Comparison of ENCODE assay signal across 30 mouse cellular contexts in genomic region chr9:89079637-89080036, GRCm38 (mm10). TPM values are rescaled to one million over a fixed set of nuclear protein-coding genes. Genes with fewer than 3 reads are reported as not detected.
"Had no signal": no experiment of that assay in that cellular context is flagged by ENCODE, and none has a peak within 500 bp of the region (broad histone marks: within the 10 kb centered on the region; RNA-seq: fewer than 3 reads in every experiment).

No protein-coding gene starts in this region.

RNA-seq across cellular contexts. Expression of gene Trim43b, which starts 13.0 kb away (rescaled TPM):
- polyA plus RNA-seq: limb, embryonic 10.5 days; limb, embryonic 11.5 days; limb, embryonic 12.5 days; limb, embryonic 13.5 days; limb, embryonic 14.5 days; limb, embryonic 15.5 days; liver, embryonic 11.5 days; liver, embryonic 12.5 days; liver, embryonic 13.5 days; liver, embryonic 14.5 days; liver, embryonic 15.5 days; liver, embryonic 16.5 days; liver, postnatal 0 days; lung, adult 2 months; lung, embryonic 14.5 days; lung, embryonic 15.5 days; lung, embryonic 16.5 days; lung, postnatal 0 days; macrophage; midbrain, embryonic 10.5 days; midbrain, embryonic 11.5 days; midbrain, embryonic 12.5 days; midbrain, embryonic 13.5 days; midbrain, embryonic 14.5 days; midbrain, embryonic 15.5 days; midbrain, embryonic 16.5 days; midbrain, postnatal 0 days; myocyte; neural tube, embryonic 11.5 days; neural tube, embryonic 12.5 days had no signal
